Mouse (Mus musculus): ENCODE measurements around the gene Timm9.

- TF ChIP-seq CTCF (IDR thresholded peaks at IDR 0.05; ENCODE audit: low read depth, low read length) (no peak), POLR2A (IDR thresholded peaks at IDR 0.05; ENCODE audit: borderline replicate concordance, low read depth, low read length) (no peak)
These were observed 23.4 kb downstream of the Timm9 start for GRCm38 (mm10) chr12:71113074-71113473.

All from bone marrow macrophage, adult 2 months (primary cell).